Mouse (Mus musculus): ENCODE measurements around the gene H1foo.

- no peak for TF ChIP-seq CTCF (IDR thresholded peaks at IDR 0.05; ENCODE audit: borderline replicate concordance, insufficient read depth, low read length)
- no peak for TF ChIP-seq POLR2A (IDR thresholded peaks at IDR 0.05; ENCODE audit: low read depth, low read length)
Measured at GRCm38 (mm10) chr6:115977810-115978209, 33.1 kb downstream of the H1foo start.

Data from embryonic fibroblast, embryonic 13.5 days (primary cell).